Mouse (Mus musculus) heart, embryonic 14.5 days (tissue): ENCODE data around the gene Syn2. TPM values are rescaled to one million over a fixed set of nuclear protein-coding genes. Genes with fewer than 3 reads are reported as not detected.

Experiments
- ATAC-seq: fragments of 200-750 bp; cut with Nextera tagmentation; 2 replicates; pipeline ENCODE4 v1.8.0; 2017; ENCODE audit warnings: low read depth, moderate TSS enrichment; ENCODE audit not compliant: insufficient number of reproducible peaks, insufficient read depth, low FRiP score
- H3K27ac ChIP-seq, 2 experiments: fragments of 200-500 bp in 1 of 2; fragments of 300-500 bp in 1 of 2; sonication (generic) in 1 of 2; replicated peaks in 1 of 2; 2 replicates each; pipeline ENCODE4 v1.5.1; 2012 to 2014; ENCODE audit warnings: low read depth in 2 of 2, low read length in 2 of 2, control low read depth in 1 of 2, mild to moderate bottlenecking in 1 of 2, mixed read lengths in 1 of 2; ENCODE audit not compliant: control insufficient read depth in 1 of 2, insufficient read depth in 1 of 2
- H3K27me3 ChIP-seq: fragments of 300-500 bp; sonication (generic); 2 replicates; pipeline ENCODE4 v1.6.1; 2014; ENCODE audit warnings: mild to moderate bottlenecking, low read length, control low read depth; ENCODE audit not compliant: control insufficient read depth, insufficient read depth
- H3K36me3 ChIP-seq: fragments of 300-500 bp; sonication (generic); 2 replicates; pipeline ENCODE4 v1.6.1; 2014; ENCODE audit warnings: mild to moderate bottlenecking, control low read depth, low read length, mixed read lengths; ENCODE audit not compliant: control insufficient read depth, insufficient read depth
- H3K4me1 ChIP-seq, 2 experiments: fragments of 200-500 bp in 1 of 2; fragments of 300-500 bp in 1 of 2; sonication (generic) in 1 of 2; 2 replicates each; pipeline ENCODE4 v1.6.1; 2012 to 2014; ENCODE audit warnings: low read length in 2 of 2, control low read depth in 1 of 2, mixed read lengths in 1 of 2; ENCODE audit not compliant: control insufficient read depth in 2 of 2, insufficient read depth in 2 of 2
- H3K4me2 ChIP-seq: fragments of 300-500 bp; sonication (generic); 2 replicates; pipeline ENCODE4 v1.6.1; 2014; ENCODE audit warnings: mild to moderate bottlenecking, low read length
- H3K4me3 ChIP-seq, 2 experiments: fragments of 200-500 bp in 1 of 2; fragments of 300-500 bp in 1 of 2; sonication (generic) in 1 of 2; 2 replicates each; pipeline ENCODE4 v1.5.1; 2012 to 2014; ENCODE audit warnings: low read length in 2 of 2, mild to moderate bottlenecking in 2 of 2, control low read depth in 1 of 2, low read depth in 1 of 2, moderate library complexity in 1 of 2; ENCODE audit not compliant: control insufficient read depth in 1 of 2, insufficient read depth in 1 of 2
- H3K9ac ChIP-seq: fragments of 300-500 bp; sonication (generic); 2 replicates; pipeline ENCODE4 v1.6.1; 2014; ENCODE audit warnings: mild to moderate bottlenecking, low read length
- H3K9me3 ChIP-seq: fragments of 300-500 bp; sonication (generic); 2 replicates; pipeline ENCODE4 v1.6.1; 2016; ENCODE audit warnings: low read length, control low read depth; ENCODE audit not compliant: control insufficient read depth
- WGBS: fragments of 180-500 bp; shearing (Covaris S2); extraction: QIAGEN DNeasy Blood & Tissue Kit; methylation state at CpG from one replicate; pipeline ENCODE4 v1.1.7; 2014; 5-methylcytosine and 5-hydroxymethylcytosine counted together
- polyA plus RNA-seq: library from polyadenylated mRNA; unstranded; fragments of >200 nt; fragmentation: Nextera tagmentation; extraction: Ambion mirVana; gene quantifications from 2 replicates; pipeline ENCODE4 v1.2.1, GENCODE M21; 2014

The Syn2 gene
- polyA plus RNA-seq, 1 experiment from 2014 or later: 2.1 TPM

- H3K4me3 ChIP-seq: peak overlapping the region in 1 of 2 experiments; percentile 12; a peak in 1 of 4 replicates
- no peak overlapping the region for H3K27ac ChIP-seq
- ATAC-seq: no peak; the same call in 1 of the 2 replicates
- peaks cover 83% of the 10 kb centered on the region for H3K27me3 ChIP-seq
- no peaks in the 10 kb centered on the region for H3K36me3 ChIP-seq
- 1% methylated on average over 13 of the region's 13 CpGs for WGBS
- no peak overlapping the region for H3K9ac ChIP-seq
- H3K4me1 ChIP-seq: peaks cover 6 to 7% of the 10 kb centered on the region in 2 experiments; a peak in 3 of 4 replicates
- H3K4me2 ChIP-seq: peak overlapping the region; percentile 56
- H3K9me3 ChIP-seq: no peaks in the 10 kb centered on the region
Measured at GRCm38 (mm10) chr6:115251531-115251985, 116.9 kb downstream of the Syn2 start.

DNA sequence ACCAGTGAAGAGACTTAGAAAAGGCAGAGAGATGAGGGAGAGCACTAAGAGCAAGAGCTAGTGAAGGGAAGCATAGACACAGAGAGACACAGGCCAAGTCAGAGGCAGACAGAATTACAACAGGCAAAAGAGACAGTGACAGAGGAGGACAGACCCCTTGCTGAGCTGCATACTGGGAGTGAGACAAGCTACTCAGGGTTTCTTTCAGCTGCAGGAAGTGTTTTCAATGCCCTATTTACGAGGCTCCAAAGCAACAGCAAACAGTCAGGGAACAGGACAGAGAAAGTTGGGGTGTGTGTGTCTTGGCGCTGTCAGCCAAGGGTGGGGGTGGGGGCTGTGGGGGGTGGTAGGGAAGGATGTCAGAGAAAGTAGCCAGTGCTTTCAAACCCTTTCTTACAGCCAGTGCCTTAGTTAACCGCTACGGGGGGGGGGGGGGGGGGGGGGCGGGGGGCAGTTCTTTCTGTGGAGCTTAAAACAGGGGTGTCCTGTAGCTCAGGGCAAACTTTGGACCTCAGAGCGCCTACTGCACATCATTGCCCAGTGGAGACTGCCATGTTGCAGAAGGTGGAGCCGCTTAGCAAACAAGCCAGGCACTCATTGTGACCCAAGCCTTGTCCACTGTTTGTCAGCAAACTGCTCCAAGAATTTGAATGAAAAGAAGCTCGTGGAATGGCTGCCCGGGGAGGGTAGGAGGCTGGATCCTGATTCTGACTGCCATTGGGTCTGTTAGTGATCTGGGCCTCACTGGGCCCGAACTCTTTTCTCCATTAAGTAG lies 117.6 kb downstream of the Syn2 start, which contains the start of gene Timp4:
Gene Timp4 (minus strand): TSS at position 107 of the 775 bp plus-strand sequence.
- Histone ChIP-seq H3K9me3 (no peaks in the 10 kb centered on the region), H3K9ac (no peak within 1 kb of the TSS), H3K36me3 (no peaks in the 10 kb centered on the region), H3K4me2 (peak within 1 kb of the TSS; percentile 56), H3K4me3 (peak within 1 kb of the TSS in 1 of 2 experiments; percentile 12; a peak in 1 of 4 replicates), H3K4me1 (peaks cover 6 to 7% of the 10 kb centered on the region in 2 experiments; a peak in 3 of 4 replicates), H3K27ac (no peak within 1 kb of the TSS), H3K27me3 (peaks cover 79% of the 10 kb centered on the region)
- ATAC-seq: no peak
- 34% methylated on average over 7 of the region's 10 CpGs for WGBS

DNA sequence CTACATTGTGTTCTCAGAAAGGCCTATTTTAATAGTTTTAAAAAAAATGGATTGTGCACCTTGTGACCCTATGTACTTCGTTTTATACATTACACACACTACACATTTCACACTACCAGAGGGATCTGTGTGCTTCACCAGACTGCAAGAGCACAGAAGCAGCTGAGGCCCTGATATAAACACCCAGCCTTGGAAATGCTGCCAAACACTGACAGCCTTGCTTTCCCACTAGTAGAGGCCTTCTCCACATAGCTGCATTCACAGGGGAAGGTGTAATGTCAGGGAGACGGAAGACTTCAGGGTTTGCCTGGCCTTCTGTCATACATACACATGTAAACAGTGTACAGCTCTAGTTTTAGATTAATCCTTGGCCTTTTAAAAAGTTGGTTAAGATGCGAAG lies 120.5 kb downstream of the Syn2 start:
- no peak overlapping the region for H3K4me2 ChIP-seq
- no peak overlapping the region for H3K4me3 ChIP-seq
- no peak overlapping the region for H3K9ac ChIP-seq
- no peaks in the 10 kb centered on the region for H3K9me3 ChIP-seq
- no peak for ATAC-seq
- H3K27me3 ChIP-seq: peaks cover 63% of the 10 kb centered on the region
- no peaks in the 10 kb centered on the region for H3K36me3 ChIP-seq
- no peak overlapping the region for H3K27ac ChIP-seq
- WGBS: 76% methylated on average over 3 of the region's 3 CpGs
- peaks cover 6 to 7% of the 10 kb centered on the region in 2 experiments; a peak in 3 of 4 replicates for H3K4me1 ChIP-seq

- no peak for ATAC-seq
Measured at GRCm38 (mm10) chr6:115260507-115260906, 125.8 kb downstream of the Syn2 start.

DNA sequence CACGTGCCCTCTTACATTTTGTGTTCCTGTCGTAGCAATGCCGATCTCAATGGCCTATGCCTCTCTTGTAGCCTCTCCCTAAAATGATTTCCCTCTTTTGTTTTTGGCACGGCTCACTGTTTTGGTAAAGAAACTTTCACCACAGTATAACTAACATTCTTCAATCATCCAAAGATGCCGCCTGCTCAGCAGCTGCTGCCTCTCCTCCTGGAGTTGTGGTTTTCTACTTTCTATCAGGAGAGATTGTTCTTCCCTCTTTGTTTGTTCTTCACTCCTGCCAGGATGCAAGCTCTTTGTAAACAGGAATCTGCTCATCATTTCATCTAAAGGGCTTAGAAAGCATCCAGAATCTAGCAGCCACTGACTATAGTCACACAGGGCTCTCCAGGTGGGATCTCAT lies 132.1 kb downstream of the Syn2 start:
- H3K27me3 ChIP-seq: peaks cover 71% of the 10 kb centered on the region
- WGBS: 78% methylated on average over 5 of the region's 5 CpGs

More at GRCm38 (mm10) chr6:115260507-115260906, 125.8 kb downstream of the Syn2 start:
- no peak overlapping the region for H3K4me2 ChIP-seq
- 0 out of 4 replicates have a peak, but pooled peaks cover 0 to 4% of the 10 kb centered on the region in 2 experiments for H3K4me1 ChIP-seq
- H3K27ac ChIP-seq: no peak overlapping the region
- H3K9me3 ChIP-seq: no peaks in the 10 kb centered on the region
- no peaks in the 10 kb centered on the region for H3K36me3 ChIP-seq
- 50% methylated on average over 3 of the region's 3 CpGs for WGBS
- peaks cover 48% of the 10 kb centered on the region for H3K27me3 ChIP-seq
- H3K4me3 ChIP-seq: no peak overlapping the region
- H3K9ac ChIP-seq: no peak overlapping the region

DNA sequence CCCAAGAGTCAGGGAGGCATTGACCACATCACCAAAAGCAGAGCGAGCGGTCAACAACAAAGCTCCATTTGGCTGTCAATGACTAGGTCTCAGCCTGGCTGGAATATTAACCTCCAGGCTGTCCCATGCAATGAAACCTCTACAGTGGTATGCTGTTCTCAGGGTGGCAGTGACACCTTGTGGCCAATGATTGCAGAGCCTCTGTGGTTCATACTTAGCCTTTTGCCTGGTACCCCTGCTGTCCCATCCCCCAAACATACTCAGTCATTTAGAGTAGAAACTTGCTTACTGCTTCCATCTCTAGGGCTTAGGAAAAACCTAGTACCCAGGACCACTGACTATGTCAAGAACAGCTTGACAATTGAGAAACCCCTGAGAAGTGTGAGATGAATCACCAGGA lies 133.2 kb downstream of the Syn2 start:
- ATAC-seq: peak; percentile 50; the same call in 1 of the 2 replicates
- Histone ChIP-seq H3K4me3 (no peak overlapping the region), H3K4me1 (peaks cover 15 to 23% of the 10 kb centered on the region in 2 experiments; a peak in 3 of 4 replicates), H3K27ac (no peak overlapping the region), H3K36me3 (no peaks in the 10 kb centered on the region), H3K9me3 (no peaks in the 10 kb centered on the region), H3K9ac (no peak overlapping the region), H3K27me3 (peaks cover 65% of the 10 kb centered on the region), H3K4me2 (no peak overlapping the region)
- WGBS: 39% methylated on average over 2 of the region's 2 CpGs

More for the DNA sequence above, 132.1 kb downstream of the Syn2 start:
- Histone ChIP-seq H3K4me3 (no peak overlapping the region), H3K9ac (no peak overlapping the region), H3K36me3 (no peaks in the 10 kb centered on the region), H3K27ac (no peak overlapping the region), H3K4me1 (peaks cover 11 to 17% of the 10 kb centered on the region in 2 experiments; a peak in 3 of 4 replicates), H3K9me3 (no peaks in the 10 kb centered on the region), H3K4me2 (no peak overlapping the region)
- ATAC-seq: no peak

DNA sequence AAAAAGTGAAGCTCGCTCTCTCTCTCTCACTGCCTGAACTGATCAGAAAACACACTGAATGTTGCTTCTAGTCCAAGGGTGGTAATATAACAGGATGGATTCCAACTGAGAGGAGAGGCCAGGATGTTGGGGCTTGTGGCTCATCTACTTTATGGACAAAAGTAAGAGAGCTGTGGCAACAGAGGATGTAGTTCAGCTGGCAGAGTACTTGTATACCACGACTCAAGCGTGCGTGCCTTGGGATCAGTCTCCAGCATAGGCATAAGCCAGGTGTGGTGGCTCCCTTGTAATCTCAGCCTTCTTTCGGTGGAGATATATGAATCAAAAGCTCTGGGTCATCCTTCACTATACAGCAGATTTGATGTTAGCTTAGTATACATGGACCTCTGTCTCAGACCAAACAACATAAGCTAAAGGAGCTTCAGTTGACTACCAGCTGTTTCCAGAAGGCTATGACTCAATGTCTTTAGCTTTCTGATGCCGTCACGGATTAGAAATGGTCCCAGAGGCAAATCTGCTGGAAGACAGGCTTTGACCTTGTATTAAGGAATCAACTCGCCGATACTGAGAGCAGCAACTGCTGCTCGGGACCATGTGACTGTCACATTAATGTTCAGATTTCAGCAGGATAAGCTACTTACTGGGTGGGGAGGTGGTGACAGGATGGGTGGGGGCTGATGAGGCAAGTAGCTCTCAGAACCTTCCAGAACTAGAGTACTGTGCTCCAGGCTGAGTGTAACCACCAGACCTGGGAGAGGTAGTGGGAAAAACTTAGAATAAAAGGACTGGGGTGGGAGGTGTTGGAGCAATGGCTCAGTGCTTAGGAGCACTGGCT lies 134.1 kb downstream of the Syn2 start:
- Histone ChIP-seq H3K36me3 (no peaks in the 10 kb centered on the region), H3K27ac (no peak overlapping the region), H3K9ac (no peak overlapping the region), H3K4me3 (no peak overlapping the region), H3K9me3 (no peaks in the 10 kb centered on the region), H3K4me2 (no peak overlapping the region), H3K4me1 (peaks cover 15 to 23% of the 10 kb centered on the region in 2 experiments; a peak in 3 of 4 replicates), H3K27me3 (peaks cover 56% of the 10 kb centered on the region)
- WGBS: 83% methylated on average over 10 of the region's 10 CpGs
- ATAC-seq: no peak
